Mouse (Mus musculus): ENCODE data around the gene Ms4a2. TPM values are rescaled to one million over a fixed set of nuclear protein-coding genes. Genes with fewer than 3 reads are reported as not detected.

Gene Ms4a2
- polyA plus RNA-seq, 1 experiment: not detected

DNA sequence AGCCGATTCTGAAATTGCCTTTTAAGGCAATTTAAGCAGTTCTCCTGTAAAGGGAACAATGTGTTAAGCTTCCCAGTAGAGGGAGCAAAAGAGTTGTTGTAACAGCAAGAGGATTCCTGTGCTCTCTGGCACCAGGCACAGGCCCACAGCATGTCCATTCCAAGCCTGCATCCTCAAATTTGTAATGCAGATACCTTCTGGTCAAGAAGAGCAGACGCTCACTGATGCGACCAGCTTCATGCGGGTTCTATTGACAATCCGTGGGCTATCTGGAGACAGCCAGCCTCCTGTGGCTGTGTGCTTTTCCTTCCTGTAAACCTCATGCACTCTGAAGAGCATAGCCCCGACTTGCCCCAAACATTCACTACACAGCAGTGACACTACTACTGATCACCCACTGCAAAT lies 12.0 kb downstream of the Ms4a2 start:
- no peak for TF ChIP-seq GATA1 (IDR thresholded peaks at IDR 0.05; ENCODE audit: low read length)

DNA sequence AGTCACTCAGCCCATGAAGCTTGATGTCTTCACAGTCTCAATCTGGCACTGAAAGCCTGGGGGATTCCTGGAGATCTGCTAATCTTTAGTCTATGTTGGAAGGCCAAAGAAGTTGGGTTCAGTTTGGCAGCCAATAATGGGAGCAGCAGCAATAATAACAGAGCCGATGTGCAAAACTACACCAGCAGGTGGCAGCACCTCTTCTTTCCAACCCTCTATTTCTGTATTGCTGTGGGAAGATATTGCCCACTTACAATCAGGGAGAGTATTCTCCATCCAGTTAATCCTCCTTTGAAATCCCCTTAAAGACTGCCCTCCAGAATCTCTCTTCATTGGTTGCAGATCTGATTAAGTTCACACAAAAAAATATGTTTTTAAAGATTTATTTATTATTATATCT lies 15.3 kb downstream of the Ms4a2 start:
- TF ChIP-seq GATA1 (IDR thresholded peaks at IDR 0.05; ENCODE audit: low read length): no peak

GRCm38 (mm10) chr19:11604603-11605002 lies 18.9 kb downstream of the Ms4a2 start, which contains the start of gene Ms4a6d:
TSS of gene Ms4a6d (minus strand) at chr19:11604849.
- TF ChIP-seq GATA1 (IDR thresholded peaks at IDR 0.05; ENCODE audit: low read length): no peak

DNA sequence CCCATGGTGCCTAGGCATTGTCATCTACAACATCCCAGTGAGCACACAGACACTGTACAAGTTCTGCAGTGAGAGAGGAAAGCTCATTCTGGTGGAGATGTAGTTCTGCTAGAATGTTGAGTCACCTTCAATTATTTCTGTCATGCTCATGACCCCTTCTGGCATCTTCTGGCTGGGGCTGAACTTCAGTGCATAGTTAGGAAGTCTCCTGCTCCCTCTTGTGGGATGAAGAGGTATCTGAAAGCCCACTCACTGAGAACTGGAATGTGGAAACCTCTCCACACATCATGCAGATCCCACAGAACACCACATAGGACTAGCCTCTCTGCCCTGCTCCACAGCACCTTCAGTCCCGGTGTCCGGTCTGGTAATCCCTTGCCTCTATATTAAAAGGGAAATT lies 21.5 kb downstream of the Ms4a2 start:
- TF ChIP-seq GATA1 (IDR thresholded peaks at IDR 0.05; ENCODE audit: low read length): no peak

DNA sequence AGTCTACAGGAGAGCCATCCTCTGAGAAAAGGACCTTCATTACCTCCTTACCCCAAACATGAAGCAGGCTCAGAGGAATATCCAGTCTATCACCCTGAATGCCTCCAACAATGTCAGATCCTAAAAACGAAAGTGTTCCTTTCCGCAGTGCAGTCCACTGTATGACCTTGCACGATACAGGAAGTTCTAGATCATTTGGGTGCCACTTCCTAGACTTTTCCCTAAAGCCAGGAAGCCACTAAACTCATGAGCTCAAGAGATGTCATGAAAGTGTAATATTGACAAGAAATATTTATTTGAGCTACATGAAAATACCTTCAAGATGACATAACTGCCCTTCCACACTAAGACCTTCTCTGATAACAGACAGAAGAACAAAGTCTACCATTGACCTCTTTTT lies 22.2 kb downstream of the Ms4a2 start:
- no peak for TF ChIP-seq GATA1 (IDR thresholded peaks at IDR 0.05; ENCODE audit: low read length)

GRCm38 (mm10) chr19:11589891-11590449 lies 33.5 kb downstream of the Ms4a2 start:
- no peak for TF ChIP-seq GATA1 (IDR thresholded peaks at IDR 0.05; ENCODE audit: low read length)

DNA sequence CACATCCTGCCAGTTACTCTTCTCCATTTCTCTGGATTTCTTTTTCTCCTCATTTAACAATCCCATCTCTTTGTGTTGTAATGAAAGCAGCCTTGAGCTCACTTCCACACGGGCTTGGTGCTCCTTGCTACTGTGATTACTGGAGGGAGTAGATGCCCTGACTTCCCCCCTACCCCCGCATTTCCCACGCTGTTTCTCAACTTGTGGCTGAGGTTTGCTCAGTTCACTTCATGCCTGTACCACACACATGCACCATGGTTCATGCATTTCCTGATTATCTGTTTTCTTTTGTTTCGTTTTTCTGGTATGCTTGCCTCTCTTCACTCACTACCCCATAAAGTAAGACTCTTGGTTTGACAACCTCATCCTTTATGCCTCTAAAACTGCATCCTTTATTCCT lies 34.3 kb downstream of the Ms4a2 start:
- TF ChIP-seq GATA1 (IDR thresholded peaks at IDR 0.05; ENCODE audit: low read length): no peak

GRCm38 (mm10) chr19:11574965-11575364 lies 48.6 kb downstream of the Ms4a2 start:
- TF ChIP-seq GATA1 (IDR thresholded peaks at IDR 0.05; ENCODE audit: low read length): no peak

Other genes with a start within 250 kb of the Ms4a2 start
- gene Ms4a4a, start 248.2 kb downstream of the Ms4a2 start, polyA plus RNA-seq (2012): not detected in 2 replicates
- not detected in 2 replicates for gene Ms4a4c, start 218.9 kb downstream of the Ms4a2 start, polyA plus RNA-seq (2012)
- not detected in 2 replicates for gene Ms4a4b, start 180.2 kb downstream of the Ms4a2 start, polyA plus RNA-seq (2012)
- gene Ms4a6c, start 154.4 kb downstream of the Ms4a2 start, polyA plus RNA-seq (2012): not detected in 2 replicates
- not detected in 2 replicates for gene Gm8369, start 137.8 kb downstream of the Ms4a2 start, polyA plus RNA-seq (2012)
- not detected in 2 replicates for gene Ms4a6b, start 107.2 kb downstream of the Ms4a2 start, polyA plus RNA-seq (2012)
- gene Ms4a4d, start 86.9 kb downstream of the Ms4a2 start, polyA plus RNA-seq (2012): not detected in 2 replicates
- gene Ms4a6d, start 18.9 kb downstream of the Ms4a2 start, polyA plus RNA-seq (2012): not detected in 2 replicates
- gene Ms4a3, start 17.1 kb upstream of the Ms4a2 start, polyA plus RNA-seq (2012): not detected in 2 replicates
- gene Oosp2, start 36.8 kb upstream of the Ms4a2 start, polyA plus RNA-seq (2012): not detected in 2 replicates
- not detected in 2 replicates for gene Oosp1, start 67.4 kb upstream of the Ms4a2 start, polyA plus RNA-seq (2012)
- not detected in 2 replicates for gene Oosp3, start 73.3 kb upstream of the Ms4a2 start, polyA plus RNA-seq (2012)
- not detected in 2 replicates for gene Gif, start 123.8 kb upstream of the Ms4a2 start, polyA plus RNA-seq (2012)
- 9.2 and 27.7 TPM in 2 replicates for gene Mrpl16, start 146.7 kb upstream of the Ms4a2 start, polyA plus RNA-seq (2012)
- gene Stx3, start 195.7 kb upstream of the Ms4a2 start, polyA plus RNA-seq (2012): not detected in 2 replicates
- gene Olfr1417, start 215.5 kb upstream of the Ms4a2 start, polyA plus RNA-seq (2012): not detected in 2 replicates
- gene Olfr1418, start 237.3 kb upstream of the Ms4a2 start, polyA plus RNA-seq (2012): not detected in 2 replicates

All from G1E-ER4 (cell line).